ENCODE assay signal across 18 mouse cellular contexts in the genomic region with DNA sequence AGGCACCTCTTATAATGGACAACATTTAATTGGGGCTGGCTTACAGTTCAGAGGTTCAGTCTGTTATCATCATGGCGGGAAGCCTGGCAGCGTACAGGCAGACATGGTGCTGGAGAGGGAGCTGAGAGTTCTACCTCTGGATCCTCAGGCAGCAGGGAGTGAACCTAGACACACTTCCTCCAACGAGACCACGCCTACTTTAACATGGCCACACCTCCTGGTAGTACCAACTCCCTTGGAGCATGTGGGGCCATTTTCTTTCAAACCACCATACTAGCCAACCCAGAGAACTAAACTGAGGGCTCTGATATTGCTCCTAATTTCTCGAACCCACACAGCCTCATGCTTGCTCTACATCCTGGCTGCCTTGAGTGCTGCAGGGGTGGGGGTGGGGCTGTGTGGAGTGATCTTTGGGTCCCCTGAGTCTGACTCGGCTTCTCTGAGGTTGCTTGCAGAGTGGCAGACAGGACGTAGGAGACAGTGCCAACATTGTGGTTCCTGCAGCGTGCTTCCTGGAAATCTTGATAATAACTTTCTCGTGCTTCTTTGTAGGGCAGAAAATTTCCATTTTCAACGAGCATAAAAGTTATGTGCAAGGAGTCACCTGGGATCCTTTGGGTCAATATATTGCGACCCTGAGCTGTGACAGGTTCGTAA. TPM values are rescaled to one million over a fixed set of nuclear protein-coding genes. Genes with fewer than 3 reads are reported as not detected.
DNase-seq lines count a peak whose midpoint lies in the region; ATAC-seq lines count a peak whose summit lies in the region.
"Had no signal": no experiment of that assay in that cellular context is flagged by ENCODE, and none has a peak within 500 bp of the region (broad histone marks: within the 10 kb centered on the region; RNA-seq: fewer than 3 reads in every experiment).

No protein-coding gene starts in this region.

- DNase-seq in liver: peak; percentile 22
- DNase-seq in ES-CJ7 (ENCODE audit: low read depth, low spot score): peak; percentile 75
- DNase-seq in naive thymus-derived CD4-positive, alpha-beta T cell, adult 2 months (ENCODE audit: low read depth): peak; percentile 43
- DNase-seq in lung, postnatal 36 days: no peak
- no peak for DNase-seq in forebrain, embryonic 11.5 days (ENCODE audit: low spot score)
- DNase-seq: adrenal gland, postnatal 36 days; cerebellum, adult 11-12 months; cerebellum, postnatal 14 days; heart, adult 18-20 months; kidney, adult 11 months; kidney, postnatal 10 days had no signal

- 72% methylated on average over 12 of the region's 12 CpGs for WGBS in liver, embryonic 12.5 days (ENCODE audit: insufficient replicate concordance)
- WGBS in forebrain, embryonic 11.5 days: 90% methylated on average over 12 of the region's 12 CpGs
- WGBS in forebrain, embryonic 12.5 days: 93% methylated on average over 12 of the region's 12 CpGs

- no peak overlapping the region for H3K4me2 ChIP-seq in liver, embryonic 12.5 days
- H3K4me2 ChIP-seq in forebrain, embryonic 11.5 days (ENCODE audit: low read depth, low read length, severe bottlenecking): no peak overlapping the region
- no peak overlapping the region for H3K4me2 ChIP-seq in forebrain, embryonic 12.5 days

- no peaks in the 10 kb centered on the region for H3K9me3 ChIP-seq in liver, embryonic 12.5 days (replicated peaks)
- no peaks in the 10 kb centered on the region for H3K9me3 ChIP-seq in forebrain, embryonic 11.5 days (ENCODE audit: control insufficient read depth, low read length)
- no peaks in the 10 kb centered on the region for H3K9me3 ChIP-seq in forebrain, embryonic 12.5 days
- H3K9me3 ChIP-seq: forebrain, embryonic 10.5 days; hindbrain, embryonic 10.5 days had no signal

- H3K9ac ChIP-seq in liver, embryonic 12.5 days: no peak overlapping the region
- no peak overlapping the region for H3K9ac ChIP-seq in forebrain, embryonic 11.5 days (ENCODE audit: low read length)
- H3K9ac ChIP-seq in forebrain, embryonic 12.5 days: no peak overlapping the region

- no peak for ATAC-seq in liver, embryonic 12.5 days
- peak; percentile 83 for ATAC-seq in common myeloid progenitor, adult 5-6 weeks (replicated peaks; ENCODE audit: low read depth, poor library complexity, severe bottlenecking)
- no peak for ATAC-seq in forebrain, embryonic 11.5 days (replicated peaks; ENCODE audit: low FRiP score)
- ATAC-seq in forebrain, embryonic 12.5 days (ENCODE audit: low FRiP score): no peak
- ATAC-seq: midbrain, embryonic 16.5 days; Patski had no signal

- no peak overlapping the region for H3K4me3 ChIP-seq in liver, embryonic 12.5 days
- H3K4me3 ChIP-seq in forebrain, embryonic 11.5 days (ENCODE audit: low read depth, low read length): no peak overlapping the region
- H3K4me3 ChIP-seq in forebrain, embryonic 12.5 days (replicated peaks): no peak overlapping the region
- H3K4me3 ChIP-seq: forebrain, embryonic 10.5 days; hindbrain, embryonic 10.5 days had no signal

- H3K36me3 ChIP-seq in liver, embryonic 12.5 days: peaks cover 100% of the 10 kb centered on the region
- peaks cover 12% of the 10 kb centered on the region; the same call in 1 of the 2 replicates for H3K36me3 ChIP-seq in forebrain, embryonic 11.5 days (ENCODE audit: control insufficient read depth, insufficient read depth, low read length)
- peaks cover 92% of the 10 kb centered on the region for H3K36me3 ChIP-seq in forebrain, embryonic 12.5 days (replicated peaks)

- H3K4me1 ChIP-seq in liver, embryonic 12.5 days: peaks cover 16% of the 10 kb centered on the region
- H3K4me1 ChIP-seq in forebrain, embryonic 11.5 days (replicated peaks; ENCODE audit: control insufficient read depth, insufficient read depth, low read length): no peaks in the 10 kb centered on the region
- no peaks in the 10 kb centered on the region for H3K4me1 ChIP-seq in forebrain, embryonic 12.5 days

- H3K27ac ChIP-seq in liver, embryonic 12.5 days: no peak overlapping the region
- no peak overlapping the region for H3K27ac ChIP-seq in forebrain, embryonic 11.5 days (ENCODE audit: low read depth, low read length)
- no peak overlapping the region for H3K27ac ChIP-seq in forebrain, embryonic 12.5 days
- H3K27ac ChIP-seq: forebrain, embryonic 10.5 days; hindbrain, embryonic 10.5 days had no signal

- H3K27me3 ChIP-seq in liver, embryonic 12.5 days (replicated peaks): no peaks in the 10 kb centered on the region
- no peaks in the 10 kb centered on the region for H3K27me3 ChIP-seq in forebrain, embryonic 11.5 days (ENCODE audit: control insufficient read depth, insufficient read depth, low read length)
- H3K27me3 ChIP-seq in forebrain, embryonic 12.5 days: no peaks in the 10 kb centered on the region
- H3K27me3 ChIP-seq: Patski had no signal

RNA-seq across cellular contexts. Expression of gene Chaf1b, which starts 7.4 kb away (rescaled TPM):
- polyA plus RNA-seq in liver, embryonic 12.5 days (2016; fragmentation: Nextera tagmentation; extraction: Ambion mirVana): 66.9 and 71.2 TPM in 2 replicates
- total RNA-seq in common myeloid progenitor, adult 5-6 weeks (2017): 68.7 and 85.7 TPM in 2 replicates
- 119 and 120 TPM in 2 replicates for polyA plus RNA-seq in forebrain, embryonic 11.5 days (2014; fragmentation: Nextera tagmentation; extraction: Ambion mirVana)
- 92.4 and 93.4 TPM in 2 replicates for polyA plus RNA-seq in forebrain, embryonic 12.5 days (2016; fragmentation: Nextera tagmentation; extraction: Ambion mirVana)

RNA-seq across cellular contexts. Expression of gene Morc3, which starts 59.2 kb away (rescaled TPM):
- polyA plus RNA-seq in liver, embryonic 12.5 days (2016; fragmentation: Nextera tagmentation; extraction: Ambion mirVana): 22.6 and 26.3 TPM in 2 replicates
- total RNA-seq in common myeloid progenitor, adult 5-6 weeks (2017): 123 and 218 TPM in 2 replicates
- 33.7 and 36.0 TPM in 2 replicates for polyA plus RNA-seq in forebrain, embryonic 11.5 days (2014; fragmentation: Nextera tagmentation; extraction: Ambion mirVana)
- 33.6 and 34.6 TPM in 2 replicates for polyA plus RNA-seq in forebrain, embryonic 12.5 days (2016; fragmentation: Nextera tagmentation; extraction: Ambion mirVana)

Comparison
In these comparisons a context has a peak if more than half of its experiments do, and no peak if none do; other contexts are left out.
1. DNase-seq: peak in liver (single experiment), ES-CJ7 (single experiment) and naive thymus-derived CD4-positive, alpha-beta T cell, adult 2 months (single experiment); none in lung, postnatal 36 days (single experiment) and forebrain, embryonic 11.5 days (single experiment).